In genomic region chr6:84021990-84022389, GRCm38 (mm10) we compare ENCODE assay signal across 21 mouse cellular contexts. TPM values are rescaled to one million over a fixed set of nuclear protein-coding genes. Genes with fewer than 3 reads are reported as not detected.
A peak's percentile ranks its signal among the peaks of the same experiment; 100 is the strongest.
DNase-seq lines count a peak whose midpoint lies in the region; ATAC-seq and TF ChIP-seq lines count a peak whose summit lies in the region.
"Had no signal": no experiment of that assay in that cellular context is flagged by ENCODE, and none has a peak within 500 bp of the region (broad histone marks: within the 10 kb centered on the region; RNA-seq: fewer than 3 reads in every experiment).

No protein-coding gene starts in this region.

- DNase-seq in gastrocnemius, adult 2 months = peak; percentile 82
- no peak for DNase-seq in gastrocnemius, postnatal 4 days (ENCODE audit: low spot score in 2 of 2)
- DNase-seq in kidney, postnatal 4 days = no peak
- DNase-seq in spleen, postnatal 36 days (ENCODE audit: low spot score in 2 of 2) = no peak
- DNase-seq in lung, adult 2 months = no peak
- DNase-seq: adrenal gland, adult 8-10 months; cerebellum, adult 9-11 months; kidney, adult 8-10 months; lung, embryonic 14.5 days; lung, postnatal 36 days; right cerebral cortex, postnatal 25 days; thymus, adult 2 months had no signal

- TF ChIP-seq CTCF in gastrocnemius, adult 2 months (IDR thresholded peaks at IDR 0.05) = no peak
- TF ChIP-seq CTCF in lung, adult 2 months (IDR thresholded peaks at IDR 0.05; ENCODE audit: insufficient read depth, low read length) = no peak

- no peak for ATAC-seq in kidney, embryonic 16.5 days (ENCODE audit: low FRiP score, low TSS enrichment)
- no peak for ATAC-seq in heart, embryonic 14.5 days (ENCODE audit: insufficient number of reproducible peaks, insufficient read depth, low FRiP score, low read depth)
- peak; percentile 35; the same call in 1 of the 2 replicates for ATAC-seq in limb, embryonic 15.5 days (ENCODE audit: insufficient number of reproducible peaks, low FRiP score, low TSS enrichment, low read depth)
- ATAC-seq: CD4-positive, CD25-positive, alpha-beta regulatory T cell, adult 4 months; forebrain, embryonic 14.5 days; midbrain, embryonic 16.5 days; Patski had no signal

- no peaks in the 10 kb centered on the region; the same call in 1 of the 2 replicates for H3K9me3 ChIP-seq in kidney, embryonic 16.5 days (ENCODE audit: low read length)
- H3K9me3 ChIP-seq in heart, embryonic 14.5 days (ENCODE audit: control insufficient read depth, low read length) = 0 out of 2 replicates have a peak, but pooled peaks cover under 1% of the 10 kb centered on the region
- H3K9me3 ChIP-seq in limb, embryonic 15.5 days = no peaks in the 10 kb centered on the region
- H3K9me3 ChIP-seq: hindbrain, embryonic 10.5 days had no signal

- H3K4me2 ChIP-seq in kidney, embryonic 16.5 days (replicated peaks; ENCODE audit: low read depth, low read length) = peak overlapping the region; percentile 32
- H3K4me2 ChIP-seq in heart, embryonic 14.5 days (ENCODE audit: low read length) = peak overlapping the region; percentile 88
- no peak overlapping the region for H3K4me2 ChIP-seq in limb, embryonic 15.5 days
- H3K4me2 ChIP-seq: embryonic facial prominence, embryonic 13.5 days; lung, embryonic 14.5 days had no signal

- H3K36me3 ChIP-seq in kidney, embryonic 16.5 days (ENCODE audit: insufficient read depth, low read length) = no peaks in the 10 kb centered on the region
- H3K36me3 ChIP-seq in heart, embryonic 14.5 days (ENCODE audit: control insufficient read depth, insufficient read depth, low read length) = peaks cover 10% of the 10 kb centered on the region; the same call in 1 of the 2 replicates
- no peaks in the 10 kb centered on the region for H3K36me3 ChIP-seq in limb, embryonic 15.5 days
- H3K36me3 ChIP-seq: embryonic facial prominence, embryonic 13.5 days; hindbrain, embryonic 10.5 days had no signal

- 61% methylated on average over 3 of the region's 3 CpGs for WGBS in kidney, embryonic 16.5 days
- 22% methylated on average over 3 of the region's 3 CpGs for WGBS in heart, embryonic 14.5 days
- 67% methylated on average over 3 of the region's 3 CpGs for WGBS in limb, embryonic 15.5 days
- 82% methylated on average over 3 of the region's 3 CpGs for WGBS in lung, adult 2 months

- peak overlapping the region; percentile 81 for H3K4me3 ChIP-seq in gastrocnemius, adult 2 months
- H3K4me3 ChIP-seq in kidney, embryonic 16.5 days (ENCODE audit: low read length) = peak overlapping the region; percentile 1; the same call in 1 of the 2 replicates
- no peak overlapping the region for H3K4me3 ChIP-seq in heart, embryonic 14.5 days (ENCODE audit: control insufficient read depth in 1 of 2, insufficient read depth in 1 of 2, low read depth in 1 of 2, low read length in 2 of 2)
- H3K4me3 ChIP-seq in limb, embryonic 15.5 days = no peak overlapping the region
- H3K4me3 ChIP-seq in lung, adult 2 months (replicated peaks; ENCODE audit: extremely low read depth, low read depth, low read length) = no peak overlapping the region
- H3K4me3 ChIP-seq: embryonic facial prominence, embryonic 13.5 days; hindbrain, embryonic 10.5 days had no signal

- peak overlapping the region; percentile 91 for H3K27ac ChIP-seq in gastrocnemius, adult 2 months
- no peak overlapping the region for H3K27ac ChIP-seq in kidney, embryonic 16.5 days (ENCODE audit: low read length)
- H3K27ac ChIP-seq in heart, embryonic 14.5 days (replicated peaks in 1 of 2; ENCODE audit: control insufficient read depth in 1 of 2, insufficient read depth in 1 of 2, low read depth in 2 of 2, low read length in 2 of 2) = peak overlapping the region; percentile 6 to 74; a peak in 3 of 4 replicates
- H3K27ac ChIP-seq in limb, embryonic 15.5 days = no peak overlapping the region
- H3K27ac ChIP-seq: embryonic facial prominence, embryonic 13.5 days; hindbrain, embryonic 10.5 days had no signal

- H3K4me1 ChIP-seq in kidney, embryonic 16.5 days (ENCODE audit: insufficient read depth, low read length) = no peaks in the 10 kb centered on the region
- peaks cover 20 to 45% of the 10 kb centered on the region in 2 experiments for H3K4me1 ChIP-seq in heart, embryonic 14.5 days (ENCODE audit: control insufficient read depth in 2 of 2, insufficient read depth in 2 of 2, low read length in 2 of 2)
- peaks cover 12% of the 10 kb centered on the region for H3K4me1 ChIP-seq in limb, embryonic 15.5 days
- no peaks in the 10 kb centered on the region for H3K4me1 ChIP-seq in lung, adult 2 months (ENCODE audit: control insufficient read depth, insufficient read depth, low read length)

- no peak overlapping the region for H3K9ac ChIP-seq in kidney, embryonic 16.5 days (replicated peaks; ENCODE audit: low read length)
- H3K9ac ChIP-seq in heart, embryonic 14.5 days (ENCODE audit: low read length) = 0 out of 2 replicates have a peak overlapping the region, but pooled peaks have one; percentile 17
- no peak overlapping the region for H3K9ac ChIP-seq in limb, embryonic 15.5 days
- H3K9ac ChIP-seq: embryonic facial prominence, embryonic 13.5 days; lung, embryonic 14.5 days had no signal

- intact Hi-C loops in gastrocnemius, adult 2 months (cut with DNase I) = no loop called here

- TF ChIP-seq POLR2A in lung, adult 2 months (IDR thresholded peaks at IDR 0.05; ENCODE audit: borderline replicate concordance, extremely low read depth, low read depth, low read length) = no peak

- peaks cover 4% of the 10 kb centered on the region; the same call in 1 of the 2 replicates for H3K27me3 ChIP-seq in kidney, embryonic 16.5 days (ENCODE audit: insufficient read depth, low read length)
- no peaks in the 10 kb centered on the region for H3K27me3 ChIP-seq in heart, embryonic 14.5 days (ENCODE audit: control insufficient read depth, insufficient read depth, low read length)
- H3K27me3 ChIP-seq in limb, embryonic 15.5 days = peaks cover 21% of the 10 kb centered on the region
- H3K27me3 ChIP-seq: Patski had no signal

RNA-seq across cellular contexts. Expression of gene Dysf, which starts 13.6 kb away (rescaled TPM):
- total RNA-seq in gastrocnemius, adult 2 months (2021) = 10 to 100 TPM; 70.1 to 76.4 TPM
- total RNA-seq in gastrocnemius, postnatal 4 days (2021) = 100 to 1,000 TPM; 113 to 130 TPM
- 16.8 and 17.2 TPM in 2 replicates for polyA plus RNA-seq in kidney, embryonic 16.5 days (2015; fragmentation: Nextera tagmentation; extraction: Ambion mirVana)
- polyA plus RNA-seq in heart, embryonic 14.5 days (2014; fragmentation: Nextera tagmentation; extraction: Ambion mirVana) = 18.6 and 19.3 TPM in 2 replicates
- 11.0 and 13.4 TPM in 2 replicates for polyA plus RNA-seq in limb, embryonic 15.5 days (2015; fragmentation: Nextera tagmentation; extraction: Ambion mirVana)
- polyA plus RNA-seq in lung, adult 2 months (2012; rRNA removed) = 14.4 and 21.9 TPM in 2 replicates
- polyA plus RNA-seq: CD4-positive, CD25-positive, alpha-beta regulatory T cell, adult 4 months had no signal

Comparison
In these comparisons a context has a peak if more than half of its experiments do, and no peak if none do; other contexts are left out.
1. H3K27ac ChIP-seq: peak in gastrocnemius, adult 2 months (single experiment) and heart, embryonic 14.5 days (2 of 2); none in kidney, embryonic 16.5 days (single experiment) and limb, embryonic 15.5 days (single experiment).
2. H3K4me3 ChIP-seq: peak in gastrocnemius, adult 2 months (single experiment) and kidney, embryonic 16.5 days (single experiment); none in heart, embryonic 14.5 days (0 of 2), limb, embryonic 15.5 days (single experiment) and lung, adult 2 months (single experiment).